Mouse (Mus musculus): Measurements from ENCODE around the gene 0610009B22Rik. TPM values are rescaled to one million over a fixed set of nuclear protein-coding genes. Genes with fewer than 3 reads are reported as not detected.

The 0610009B22Rik gene
- total RNA-seq, 4 experiments from 2014 or later, result 30.0 to 34.7 (median 33.3) TPM

DNA sequence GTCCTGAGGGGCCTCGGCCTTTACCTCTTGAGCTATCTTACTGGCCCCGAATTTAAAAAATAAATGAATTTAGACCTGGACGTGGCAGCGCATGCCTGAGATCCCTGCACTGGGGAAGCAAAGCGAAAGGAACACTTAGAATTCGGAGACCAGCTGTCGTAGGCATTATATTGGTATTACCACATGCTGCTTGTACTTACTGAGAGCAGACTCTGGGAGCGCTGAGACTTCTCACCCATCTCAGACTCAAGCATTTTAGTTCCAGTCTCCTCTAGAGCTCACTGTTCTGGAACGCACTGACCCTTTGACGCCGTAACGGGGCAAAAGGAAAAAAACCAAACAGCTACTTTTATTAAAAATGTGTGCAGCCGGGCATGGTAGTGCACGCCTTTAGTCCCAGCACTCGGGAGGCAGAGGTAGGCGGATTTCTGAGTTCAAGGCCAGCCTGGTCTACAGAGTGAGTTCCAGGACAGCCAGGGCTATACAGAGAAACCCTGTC lies 26.8 kb downstream of the 0610009B22Rik start:
- DNase-seq (ENCODE audit: low spot score in 2 of 2), result no peak

- DNase-seq (ENCODE audit: low spot score in 2 of 2), result no peak
These were observed 30.0 kb downstream of the 0610009B22Rik start for GRCm38 (mm10) chr11:51658705-51659104.

DNA sequence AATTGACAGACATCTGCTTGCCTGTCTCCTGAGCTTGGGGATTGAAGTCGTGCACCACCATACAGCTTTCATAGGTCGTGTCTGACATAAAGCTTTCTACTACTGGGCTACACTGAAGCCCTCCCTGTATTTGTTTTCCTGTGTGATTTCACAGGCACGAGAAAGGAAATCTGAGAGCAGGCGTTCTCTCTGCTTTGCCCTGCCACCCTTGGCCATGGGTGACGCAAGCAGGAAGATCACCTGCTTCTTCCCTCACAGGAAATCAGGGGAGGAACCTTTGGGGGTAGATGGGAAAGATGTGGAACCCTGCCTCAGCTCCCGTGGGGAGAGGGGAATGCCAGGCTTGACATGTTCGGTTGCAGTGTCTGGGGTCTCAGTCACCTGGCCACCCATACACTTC lies 30.4 kb downstream of the 0610009B22Rik start:
- no peak for DNase-seq (ENCODE audit: low spot score in 2 of 2)

DNA sequence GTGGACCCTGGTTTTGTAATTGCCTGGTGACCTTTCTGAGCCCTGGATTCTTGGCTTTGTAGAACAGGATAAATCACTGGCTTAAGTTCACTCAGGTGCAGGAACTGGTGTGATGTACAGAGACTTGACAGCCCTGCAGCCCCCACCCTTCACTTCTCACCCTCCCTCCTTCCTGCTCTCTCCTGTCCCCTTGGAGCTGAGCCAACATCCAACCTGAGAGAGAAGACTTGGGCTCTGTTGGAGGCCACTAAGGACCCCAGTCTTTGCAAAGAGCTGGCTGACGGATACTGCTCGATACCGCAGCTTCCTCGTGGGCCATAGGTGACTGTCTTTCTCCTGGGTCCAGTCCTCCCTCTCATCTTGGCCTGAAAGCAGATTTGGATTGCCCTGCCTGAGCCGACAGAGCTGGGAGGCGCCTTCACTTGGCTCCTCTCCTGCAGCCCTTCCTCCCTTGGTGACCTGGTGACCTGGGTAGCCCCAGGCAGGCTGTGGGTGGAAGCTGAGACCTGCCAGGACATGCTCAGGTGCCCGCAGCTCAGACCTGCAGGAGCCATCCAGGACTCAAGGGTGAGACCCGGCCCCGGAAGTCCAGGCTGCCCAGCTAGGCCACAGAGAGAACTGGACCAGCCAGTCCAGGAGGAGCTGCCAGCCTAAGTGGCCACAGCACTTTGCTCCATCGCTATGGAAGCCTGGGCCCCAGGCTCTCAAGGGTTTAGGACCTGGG lies 31.7 kb downstream of the 0610009B22Rik start:
- DNase-seq (ENCODE audit: low spot score in 2 of 2), result no peak

DNA sequence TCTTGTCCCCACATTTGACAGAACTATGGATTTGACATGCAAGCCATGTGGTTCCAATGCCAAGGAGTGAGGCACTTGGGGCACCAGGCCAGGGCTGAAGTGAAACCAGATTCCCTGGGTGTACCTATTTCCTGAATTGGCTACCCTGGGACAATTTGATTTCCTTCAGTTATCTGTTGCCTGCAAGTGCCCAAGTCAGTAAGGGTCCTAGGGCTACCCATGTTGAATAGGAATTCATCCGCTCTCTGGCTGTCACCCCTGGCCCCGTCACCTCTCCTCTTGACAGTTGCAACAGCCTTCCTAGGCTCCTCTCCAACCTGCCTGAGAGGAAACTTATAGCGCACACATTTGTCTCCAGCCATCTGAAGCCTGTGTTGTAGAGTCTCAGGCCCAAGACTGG lies 33.8 kb downstream of the 0610009B22Rik start:
- no peak for DNase-seq (ENCODE audit: low spot score in 2 of 2)

DNA sequence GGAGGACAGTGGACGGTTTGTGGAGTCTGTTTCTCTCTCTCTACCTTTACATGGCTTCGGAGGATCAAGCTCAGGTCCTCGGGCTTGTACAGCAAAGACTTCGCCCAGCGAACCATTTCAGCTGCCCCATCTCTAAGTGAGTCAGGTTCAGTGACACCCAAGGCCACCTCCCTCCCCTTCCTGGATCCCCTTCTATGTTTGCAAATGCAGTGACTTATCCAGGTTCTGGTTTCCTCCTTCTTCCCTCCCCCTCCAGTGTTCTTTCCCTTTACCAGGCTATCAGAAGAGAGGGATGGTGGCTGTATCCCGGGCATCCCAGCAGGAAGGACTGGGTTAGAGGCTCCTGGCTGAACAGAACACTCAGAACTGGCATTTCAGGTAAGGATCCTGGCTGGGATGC lies 34.9 kb downstream of the 0610009B22Rik start:
- no peak for DNase-seq (ENCODE audit: low spot score in 2 of 2)

DNA sequence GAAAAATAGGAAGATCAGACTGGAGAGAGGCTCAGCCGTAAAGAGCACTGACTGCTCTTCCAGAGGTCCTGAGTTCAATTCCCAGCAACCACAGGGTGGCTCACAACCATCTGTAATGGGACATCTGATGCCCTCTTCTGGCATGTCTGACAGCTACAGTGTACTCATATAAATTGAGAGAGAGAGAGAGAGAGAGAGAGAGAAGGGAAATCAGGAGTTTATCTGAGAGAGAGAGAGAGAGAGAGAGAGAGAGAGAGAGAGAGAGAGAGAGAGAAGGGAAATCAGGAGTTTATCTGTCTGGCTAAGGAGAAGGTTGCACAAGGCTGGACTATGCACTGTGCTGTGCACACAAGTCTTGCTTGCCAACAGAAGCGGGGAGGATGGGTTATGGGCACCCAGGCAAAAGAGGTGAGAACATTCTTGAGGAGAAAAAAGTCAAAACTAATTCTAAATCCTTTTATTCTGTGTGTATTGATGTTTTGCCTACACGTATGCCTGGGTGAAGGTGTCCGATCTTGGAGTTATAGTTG lies 35.7 kb downstream of the 0610009B22Rik start:
- DNase-seq (ENCODE audit: low spot score in 2 of 2), result no peak

GRCm38 (mm10) chr11:51650691-51651515 lies 37.8 kb downstream of the 0610009B22Rik start, which contains the start of the genes N4bp3 and D930048N14Rik:
TSS of gene N4bp3 (minus strand) at chr11:51650842.
TSS of gene D930048N14Rik (plus strand) at chr11:51650954.
- DNase-seq (ENCODE audit: low spot score in 2 of 2), result peak in 1 of 2 experiments; percentile 11

GRCm38 (mm10) chr11:51650261-51650660 lies 38.4 kb downstream of the 0610009B22Rik start:
- peak in 1 of 2 experiments; percentile 13 for DNase-seq (ENCODE audit: low spot score in 2 of 2)

- peak in 1 of 2 experiments; percentile 51 for DNase-seq (ENCODE audit: low spot score in 2 of 2)
These were observed 38.8 kb downstream of the 0610009B22Rik start for GRCm38 (mm10) chr11:51649889-51650199.

DNA sequence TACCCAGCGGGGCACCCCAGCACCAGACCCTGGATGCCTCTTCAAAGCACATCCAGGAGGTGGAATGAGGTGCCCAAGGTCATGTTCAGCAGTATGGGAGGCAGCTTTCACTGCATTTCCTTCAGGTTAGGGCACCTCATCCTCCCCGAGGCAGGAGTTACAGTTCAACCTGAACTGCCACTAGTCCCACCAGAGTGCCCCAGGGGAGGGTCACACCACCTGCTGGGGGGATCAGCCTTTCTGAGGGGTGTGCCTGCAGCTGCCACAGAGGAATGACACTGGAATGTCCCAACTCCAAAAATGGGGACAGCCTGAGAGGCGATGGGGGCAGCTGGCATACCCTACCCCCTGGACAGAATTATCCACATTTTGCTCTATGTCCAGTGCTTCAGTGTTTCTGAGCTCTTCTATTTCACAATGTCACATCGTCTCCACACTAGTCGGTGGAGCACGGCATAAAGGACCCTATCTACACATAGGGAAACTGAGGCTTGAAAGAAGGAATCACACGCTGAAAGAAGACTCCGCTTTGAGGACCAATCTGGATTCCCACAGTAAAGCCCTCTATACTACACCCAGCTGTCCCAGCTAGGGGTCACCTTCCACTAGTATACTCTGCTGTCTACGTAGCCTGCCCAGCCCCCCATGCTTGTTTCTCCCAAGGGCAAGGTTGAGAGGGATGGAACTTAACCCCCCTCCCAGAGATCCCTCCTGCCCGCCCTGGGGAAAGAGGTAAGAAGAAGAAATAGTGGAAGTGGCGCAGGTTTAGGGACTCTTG lies 39.4 kb downstream of the 0610009B22Rik start:
- DNase-seq (ENCODE audit: low spot score in 2 of 2), result peak in 1 of 2 experiments; percentile 6

- peak in 1 of 2 experiments; percentile 9 for DNase-seq (ENCODE audit: low spot score in 2 of 2)
These were observed 40.1 kb downstream of the 0610009B22Rik start for GRCm38 (mm10) chr11:51648566-51648965.

DNA sequence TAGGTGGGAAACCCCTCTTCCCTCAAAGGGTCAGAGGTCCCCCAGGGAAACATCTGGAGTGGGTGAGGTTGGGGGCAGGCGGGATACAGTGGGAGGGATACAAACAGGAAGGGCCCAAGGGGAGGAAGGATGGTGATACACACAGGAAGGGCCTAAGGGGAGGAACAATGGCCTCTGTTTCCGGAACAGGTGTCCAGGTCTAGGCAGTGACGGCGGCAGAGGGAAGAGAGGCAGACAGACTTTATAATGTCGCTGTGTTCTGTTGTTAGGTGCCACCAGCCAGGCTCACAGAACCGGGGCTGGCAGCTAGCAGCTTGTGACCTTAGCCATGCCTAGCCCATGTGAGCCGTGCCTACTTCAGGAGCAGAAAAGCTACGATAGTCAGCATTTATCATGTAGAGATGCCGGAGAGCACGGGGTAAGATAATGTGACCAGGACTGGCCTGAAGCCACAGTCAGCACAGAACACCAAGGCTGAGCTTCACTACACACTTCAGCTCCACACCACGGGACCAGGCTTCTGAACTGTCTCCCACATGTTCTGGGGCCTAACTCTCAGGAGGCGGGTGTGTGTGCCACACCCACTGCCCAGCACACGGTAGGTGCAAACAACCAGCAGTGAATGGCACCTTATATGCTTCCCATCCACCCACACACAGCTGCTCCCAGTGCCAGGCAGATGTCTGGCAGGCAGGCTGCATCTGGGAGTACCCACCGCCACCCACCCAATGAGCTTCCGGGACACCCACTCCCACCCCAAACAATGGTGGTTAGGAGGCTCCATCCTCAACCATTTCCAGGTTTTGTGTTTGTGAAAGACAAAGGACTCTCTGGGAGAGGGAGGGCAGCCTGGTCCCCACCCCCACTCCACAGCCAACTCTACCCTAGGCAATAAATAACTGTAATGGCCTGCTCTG lies 41.7 kb downstream of the 0610009B22Rik start:
- DNase-seq (ENCODE audit: low spot score in 2 of 2), result peak in 1 of 2 experiments; percentile 66

DNA sequence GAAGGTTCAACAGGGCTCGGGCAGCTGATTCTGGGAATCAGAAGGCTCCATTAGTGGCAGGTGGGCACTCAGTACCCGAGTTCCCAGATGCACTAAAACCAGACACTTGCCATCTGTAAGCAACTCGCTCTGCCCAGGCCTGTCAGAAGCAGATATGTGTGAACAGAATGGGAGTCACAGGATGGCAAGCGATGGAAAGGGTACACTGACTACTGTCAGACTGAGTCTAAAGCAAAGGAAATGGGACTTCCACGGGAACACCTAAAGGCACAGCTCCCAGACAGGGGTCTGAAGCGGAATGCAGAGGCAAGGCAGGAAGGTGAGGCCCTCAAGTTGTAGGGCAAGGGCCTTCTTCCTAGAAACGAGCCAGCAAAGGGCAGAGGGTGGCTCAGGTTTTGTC lies 42.4 kb downstream of the 0610009B22Rik start:
- DNase-seq (ENCODE audit: low spot score in 2 of 2), result no peak

- no peak for DNase-seq (ENCODE audit: low spot score in 2 of 2)
These were observed 43.4 kb downstream of the 0610009B22Rik start for GRCm38 (mm10) chr11:51645293-51645692.

DNA sequence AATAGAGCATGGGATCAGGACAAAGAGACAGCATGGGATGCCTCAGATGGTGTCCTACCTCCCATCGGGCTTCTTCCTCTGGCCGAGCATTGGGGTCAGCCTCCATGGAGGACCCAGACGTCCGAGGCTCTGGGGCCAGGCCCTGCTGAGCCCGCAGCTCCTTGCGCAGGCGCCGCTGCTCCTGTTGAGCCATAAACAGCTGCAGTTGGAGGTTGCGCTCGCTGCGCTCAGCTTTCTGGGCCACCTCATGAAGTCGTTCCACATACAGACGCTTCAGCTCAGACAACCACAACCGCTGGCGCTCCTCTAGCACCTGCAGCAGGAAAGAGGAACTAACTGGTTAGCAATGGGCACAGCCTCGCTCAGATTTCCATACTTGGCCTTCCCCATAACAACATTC lies 44.5 kb downstream of the 0610009B22Rik start:
- DNase-seq (ENCODE audit: low spot score in 2 of 2), result no peak

GRCm38 (mm10) chr11:51643761-51644160 lies 44.9 kb downstream of the 0610009B22Rik start:
- no peak for DNase-seq (ENCODE audit: low spot score in 2 of 2)

DNA sequence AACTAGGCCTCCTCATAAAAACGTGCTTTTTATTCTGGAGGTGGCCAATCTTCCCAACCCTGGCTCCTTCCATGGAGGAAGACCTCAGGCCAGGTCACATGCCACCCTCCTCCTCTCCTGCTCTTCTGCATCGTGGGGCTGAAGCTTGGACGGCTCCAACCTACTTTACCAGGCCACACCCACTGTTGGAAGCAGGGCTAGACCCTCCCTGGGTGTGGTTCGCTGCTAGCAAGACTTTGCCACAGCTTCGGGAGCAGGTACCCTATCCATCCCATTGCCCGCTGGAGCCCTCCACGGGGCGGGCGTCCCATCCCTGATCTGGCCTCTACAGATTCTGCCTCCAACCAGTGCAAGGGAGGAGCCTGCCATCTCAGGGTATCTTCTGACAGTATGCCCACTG lies 45.5 kb downstream of the 0610009B22Rik start:
- no peak for DNase-seq (ENCODE audit: low spot score in 2 of 2)

DNA sequence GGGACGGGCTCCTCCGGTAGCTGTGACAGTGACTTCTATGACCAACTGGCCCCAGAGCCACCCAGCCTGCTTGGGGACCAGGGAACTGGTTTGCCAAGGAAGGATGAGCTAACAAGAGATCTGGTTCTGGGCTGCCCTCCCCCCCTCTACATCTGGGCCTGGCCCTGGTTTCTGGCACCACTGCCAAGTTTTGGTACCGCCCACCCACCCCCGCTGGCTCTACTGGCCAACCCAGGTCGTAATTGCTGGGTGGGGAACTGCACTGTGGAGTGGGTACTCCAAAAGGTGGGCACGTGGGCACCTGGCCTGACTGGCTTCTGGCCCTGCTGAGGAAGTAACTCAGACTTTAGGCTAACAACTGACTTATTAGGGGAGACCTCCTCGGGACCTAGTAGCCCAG lies 47.9 kb downstream of the 0610009B22Rik start:
- DNase-seq (ENCODE audit: low spot score in 2 of 2), result no peak

DNA sequence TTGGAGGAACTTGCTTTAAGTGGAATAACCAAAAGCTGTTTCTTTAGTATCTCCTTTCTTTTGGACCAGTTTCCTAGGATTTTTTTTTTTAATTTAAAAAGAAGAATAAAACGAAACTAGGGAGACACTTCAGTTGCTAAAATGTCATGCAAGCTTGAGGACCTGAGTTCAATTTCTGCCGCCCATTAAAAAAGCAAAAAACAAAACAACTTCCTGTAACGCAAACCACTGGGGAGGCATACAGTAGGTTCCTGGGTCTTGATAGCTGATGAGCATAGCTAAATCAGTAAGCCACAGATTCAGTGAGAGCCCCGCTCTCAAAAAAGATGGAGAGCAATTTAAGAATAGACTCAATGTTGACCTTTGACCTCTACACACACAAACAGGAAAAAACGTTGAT lies 50.2 kb downstream of the 0610009B22Rik start:
- DNase-seq (ENCODE audit: low spot score in 2 of 2), result no peak

Data from left cerebral cortex, adult 8-10 months (tissue).